Mouse (Mus musculus) lung, adult 2 months (tissue): ENCODE data around the gene Itgb2.
A peak's percentile ranks its signal among the peaks of the same experiment; 100 is the strongest.

Experiments used
- CTCF ChIP-seq: fragments of 200-500 bp; IDR thresholded peaks from 2 replicates; pipeline ENCODE4 v1.5.1; 2011; ENCODE audit warnings: mild to moderate bottlenecking, low read length, control low read depth; ENCODE audit not compliant: insufficient read depth
- POLR2A ChIP-seq: fragments of 200-500 bp; IDR thresholded peaks from 2 replicates; pipeline ENCODE4 v1.6.1; 2011; ENCODE audit warnings: low read depth, mild to moderate bottlenecking, control low read depth, low read length, borderline replicate concordance; ENCODE audit errors: extremely low read depth

DNA sequence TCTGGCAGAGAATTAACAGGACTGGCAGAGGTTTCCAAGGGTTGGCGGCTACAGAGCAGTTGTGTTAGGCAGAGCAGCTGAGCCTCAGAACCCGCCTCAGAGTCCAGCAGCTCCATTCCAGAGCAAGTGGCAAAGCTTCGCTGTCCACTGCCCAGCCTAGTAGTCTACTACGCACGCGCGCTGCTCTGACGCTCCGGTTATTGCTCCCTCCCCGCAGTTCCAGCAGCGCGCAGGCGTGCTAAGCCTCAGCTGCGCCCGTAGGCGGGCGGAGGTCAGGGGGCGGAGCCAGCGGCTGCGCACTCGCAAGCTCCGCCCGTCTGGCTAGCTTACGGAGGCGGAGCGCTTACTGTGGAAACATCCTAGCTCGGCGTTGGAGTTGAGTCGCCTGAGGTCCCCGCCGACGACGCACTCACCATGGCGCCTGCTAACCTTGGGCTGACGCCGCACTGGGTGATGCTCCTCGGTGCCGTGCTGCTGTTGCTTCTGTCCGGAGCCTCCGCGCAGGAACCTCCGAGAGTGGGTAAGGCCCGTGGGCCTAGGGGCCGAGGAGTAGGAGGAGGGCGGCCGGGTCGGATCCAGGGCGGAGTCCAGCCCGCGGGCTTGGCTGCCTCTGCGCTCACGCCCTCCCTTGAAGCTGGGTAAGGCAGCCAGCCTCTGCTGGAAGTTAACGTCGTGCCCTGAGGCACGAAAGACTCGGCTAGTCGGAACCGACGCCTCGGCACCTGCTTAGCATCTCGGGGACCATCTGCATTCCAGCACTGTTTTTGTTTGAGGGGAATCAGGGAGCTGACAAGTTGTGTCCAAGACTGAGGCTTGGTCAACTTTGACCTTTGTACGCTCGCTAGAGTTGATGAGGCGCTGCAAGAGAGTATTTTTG, 51.6 kb downstream of the Itgb2 start, which contains the start of gene Pttg1ip:
- TF ChIP-seq POLR2A (peak; percentile 93), CTCF (no peak)
